Mouse (Mus musculus): Measurements from ENCODE around the gene Fgfr2.

DNA sequence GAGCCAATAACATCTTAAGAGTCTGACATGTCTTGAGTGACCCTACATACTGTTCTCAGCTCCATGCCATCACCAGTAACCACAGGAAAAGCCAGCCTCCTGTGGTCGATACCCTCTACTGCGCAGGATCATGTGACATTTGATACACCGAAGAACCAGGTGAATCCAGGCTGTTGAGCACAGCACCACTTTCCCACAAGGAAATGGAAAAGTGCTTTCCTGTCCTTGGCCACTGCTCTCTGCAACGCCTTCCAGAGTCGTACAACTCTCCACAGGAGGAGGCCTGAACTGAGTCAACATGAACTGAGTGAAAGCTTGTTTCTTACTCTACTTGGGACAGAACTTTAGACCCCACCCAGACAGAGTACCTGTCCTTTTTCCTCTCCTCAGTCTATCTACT lies 321.6 kb downstream of the Fgfr2 start:
- TF ChIP-seq POLR2A (IDR thresholded peaks at IDR 0.05; ENCODE audit: borderline replicate concordance, extremely low read depth, low read depth, low read length) (no peak), CTCF (IDR thresholded peaks at IDR 0.05; ENCODE audit: insufficient read depth, low read length) (no peak)
